Mouse (Mus musculus): ENCODE measurements around the gene Spsb1. TPM values are rescaled to one million over a fixed set of nuclear protein-coding genes. Genes with fewer than 3 reads are reported as not detected.

Spsb1 gene
- polyA plus RNA-seq (2015; fragmentation: Nextera tagmentation; extraction: Ambion mirVana), result 9.7 and 10.4 TPM in 2 replicates

GRCm38 (mm10) chr4:149954893-149955439, at the start of gene Spsb1:
Gene Spsb1, minus strand, starts transcription at chr4:149955043.

Other genes starting within 250 kb of the Spsb1 start
- 28.3 and 32.9 TPM in 2 replicates for gene Tmem201, start 217.0 kb downstream of the Spsb1 start, polyA plus RNA-seq (2015; fragmentation: Nextera tagmentation; extraction: Ambion mirVana)
- gene Slc25a33, start 180.8 kb downstream of the Spsb1 start, polyA plus RNA-seq (2015; fragmentation: Nextera tagmentation; extraction: Ambion mirVana), result 14.4 and 14.6 TPM in 2 replicates
- gene H6pd, start 54.0 kb upstream of the Spsb1 start, polyA plus RNA-seq (2015; fragmentation: Nextera tagmentation; extraction: Ambion mirVana), result 12.5 and 15.1 TPM in 2 replicates
- gene Gpr157, start 132.3 kb upstream of the Spsb1 start, polyA plus RNA-seq (2015; fragmentation: Nextera tagmentation; extraction: Ambion mirVana), result 5.5 and 6.6 TPM in 2 replicates
- 2.4 and 3.0 TPM in 2 replicates for gene Slc2a5, start 164.2 kb upstream of the Spsb1 start, polyA plus RNA-seq (2015; fragmentation: Nextera tagmentation; extraction: Ambion mirVana)
- gene Slc2a7, start 193.9 kb upstream of the Spsb1 start, polyA plus RNA-seq (2015; fragmentation: Nextera tagmentation; extraction: Ambion mirVana), result not detected in 2 replicates
- 0.12 and 0.18 TPM in 2 replicates for gene Car6, start 246.3 kb upstream of the Spsb1 start, polyA plus RNA-seq (2015; fragmentation: Nextera tagmentation; extraction: Ambion mirVana)